Mouse (Mus musculus): ENCODE results near the gene Fam69a.
"Not testable (repeated sequence)": the region's sequence is repeated elsewhere in the genome, so short reads cannot be mapped to it uniquely, and the experiment has no call there.

The Fam69a gene

GRCm38 (mm10) chr5:107942941-107943340 lies 43.9 kb downstream of the Fam69a start:
- no peak for DNase-seq

DNA sequence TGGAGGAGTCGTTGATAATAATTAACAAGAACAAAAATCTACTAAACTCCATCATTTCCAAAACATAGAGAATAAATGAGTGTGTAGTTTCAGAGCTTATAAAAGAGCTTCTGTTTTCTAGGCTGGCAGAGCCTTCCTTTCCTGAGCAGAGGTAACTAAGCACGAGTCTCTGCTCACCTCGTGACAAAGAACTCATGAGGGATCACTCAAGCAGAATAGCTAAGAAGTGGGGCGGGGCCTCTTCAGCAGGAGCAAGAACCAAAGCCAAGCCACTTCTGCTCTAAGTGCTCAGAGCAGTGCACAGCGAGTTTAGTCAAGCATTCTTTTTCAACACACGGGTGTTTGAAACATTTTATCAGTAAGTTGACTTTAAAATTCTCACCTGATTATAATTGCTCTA lies 45.7 kb downstream of the Fam69a start:
- peak; percentile 86 to 88 for DNase-seq

GRCm38 (mm10) chr5:107939701-107940100 lies 47.2 kb downstream of the Fam69a start:
- peak; percentile 24 to 53 for DNase-seq

DNA sequence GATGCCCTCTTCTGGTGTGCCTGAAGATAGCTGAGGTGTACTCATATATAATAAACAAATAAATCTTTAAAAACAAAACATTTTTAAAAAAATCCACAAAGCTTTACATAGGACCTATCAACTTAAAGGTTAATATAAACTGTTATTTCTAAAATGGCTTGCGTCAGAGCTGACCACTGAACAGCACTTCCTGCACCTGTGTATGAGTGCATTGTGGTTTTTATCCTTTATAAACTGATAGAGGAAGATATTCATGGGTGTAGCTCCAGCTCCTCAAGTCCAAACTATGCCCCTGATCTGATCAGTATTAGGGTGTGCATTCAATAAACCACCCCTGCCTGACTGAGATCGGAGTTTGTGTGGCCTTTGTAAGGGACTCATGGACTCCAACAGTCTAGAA lies 48.0 kb downstream of the Fam69a start:
- DNase-seq, result no peak

- not testable (repeated sequence) for DNase-seq
These were observed 48.4 kb downstream of the Fam69a start for GRCm38 (mm10) chr5:107938483-107938882.

DNA sequence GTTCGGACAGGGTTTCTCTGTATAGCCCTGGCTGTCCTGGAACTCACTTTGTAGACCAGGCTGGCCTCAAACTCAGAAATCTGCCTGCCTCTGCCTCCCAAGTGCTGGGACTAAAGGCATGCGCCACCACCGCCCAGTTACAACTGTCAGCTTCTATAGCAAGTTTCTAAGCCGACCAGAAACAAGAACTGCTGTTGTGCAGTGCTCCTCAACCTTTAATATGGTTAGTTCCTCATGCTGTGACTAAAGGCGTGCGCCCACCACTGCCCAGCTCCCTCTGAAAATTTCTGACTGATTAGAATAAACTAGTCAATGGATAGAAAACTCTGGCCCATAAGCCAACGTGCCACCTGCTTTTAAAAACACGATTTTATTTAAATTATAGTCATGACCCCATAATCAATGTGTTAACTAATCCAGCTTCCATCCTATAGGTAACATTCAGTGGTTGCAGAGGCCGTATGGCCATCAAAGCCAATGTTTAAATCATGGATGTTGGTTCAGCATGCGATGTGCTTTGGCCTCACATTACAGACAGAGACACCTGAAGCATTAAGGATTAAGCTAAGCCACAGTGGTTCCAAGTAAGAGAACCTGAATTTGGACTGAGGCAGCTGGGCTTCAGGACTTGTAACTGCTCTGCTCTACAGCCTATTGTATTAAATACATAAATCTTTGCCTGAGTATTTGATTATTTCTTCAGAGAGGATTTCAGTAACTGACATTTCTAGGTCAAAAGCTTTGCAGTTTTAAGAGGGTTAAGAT lies 50.1 kb downstream of the Fam69a start:
- DNase-seq, result no peak

DNA sequence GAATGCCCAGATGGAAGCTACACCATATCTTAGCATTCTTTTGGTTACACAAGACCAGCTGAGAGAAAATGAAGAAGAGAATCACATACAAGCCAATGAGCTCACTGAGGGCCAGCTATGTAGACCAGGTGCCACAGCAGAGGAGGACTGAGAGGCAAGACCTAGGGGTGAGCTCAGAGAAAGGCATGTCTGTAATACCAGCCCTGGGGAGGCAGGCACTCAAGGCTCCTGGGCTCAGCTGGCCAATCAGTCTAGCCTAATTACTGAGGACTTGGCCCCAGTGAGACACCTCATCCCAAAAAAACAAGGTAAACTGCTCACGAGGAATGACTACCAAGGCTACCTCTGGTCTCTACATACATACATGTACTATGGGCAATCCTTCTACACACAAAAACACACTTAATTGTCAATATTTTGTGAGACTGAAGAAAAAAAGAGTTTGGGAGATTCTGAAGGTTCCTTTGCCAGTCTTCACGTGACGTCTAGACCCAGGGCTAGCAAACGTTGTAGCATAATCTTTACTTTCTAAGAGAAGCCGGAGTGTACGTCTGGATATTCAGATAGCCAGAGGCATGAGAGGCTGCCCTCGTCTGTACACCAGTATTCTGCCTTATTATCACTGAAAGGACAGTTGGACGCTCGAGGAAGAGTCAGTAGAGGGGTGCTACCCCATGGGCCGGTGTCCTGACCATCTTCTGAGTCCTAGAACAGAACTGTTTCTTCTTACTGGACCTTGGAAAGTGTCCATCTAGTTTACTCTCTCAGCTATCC lies 51.9 kb downstream of the Fam69a start:
- DNase-seq, result no peak

DNA sequence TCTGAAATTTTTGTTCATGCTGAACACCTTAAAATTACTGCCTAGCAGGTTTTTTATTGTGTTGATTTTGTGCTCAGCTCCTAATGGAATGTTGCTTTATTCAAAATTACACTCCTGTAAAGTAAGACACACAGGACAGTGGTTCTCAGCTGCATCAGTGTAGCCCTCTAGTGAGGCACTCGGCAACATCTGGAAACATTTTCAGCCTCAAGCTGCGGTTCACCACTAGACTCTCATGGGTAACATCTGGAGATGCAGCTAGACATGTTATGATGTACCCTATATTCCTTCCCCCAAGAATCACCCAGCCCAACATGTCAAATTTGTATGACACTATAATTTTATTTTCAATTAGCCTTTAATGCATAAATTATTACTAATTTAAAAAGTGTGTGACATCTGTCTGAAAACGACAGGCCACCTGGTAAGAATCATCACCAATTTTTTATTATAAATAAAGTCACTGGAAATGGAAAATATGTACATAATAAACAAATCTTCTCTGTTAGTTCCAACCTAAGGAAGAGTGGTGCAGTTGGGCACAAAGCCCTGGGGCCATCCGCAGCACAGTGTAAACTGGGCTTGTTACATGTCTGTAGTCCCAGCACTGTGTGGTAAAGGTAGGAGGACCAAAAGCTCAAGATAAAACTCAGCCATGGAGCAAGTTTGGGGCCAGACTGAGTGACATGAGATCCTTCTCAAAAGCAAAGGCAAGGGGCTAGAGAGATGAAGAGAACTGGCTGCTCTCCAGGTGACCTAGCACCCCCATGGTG lies 53.5 kb downstream of the Fam69a start:
- no peak for DNase-seq

DNA sequence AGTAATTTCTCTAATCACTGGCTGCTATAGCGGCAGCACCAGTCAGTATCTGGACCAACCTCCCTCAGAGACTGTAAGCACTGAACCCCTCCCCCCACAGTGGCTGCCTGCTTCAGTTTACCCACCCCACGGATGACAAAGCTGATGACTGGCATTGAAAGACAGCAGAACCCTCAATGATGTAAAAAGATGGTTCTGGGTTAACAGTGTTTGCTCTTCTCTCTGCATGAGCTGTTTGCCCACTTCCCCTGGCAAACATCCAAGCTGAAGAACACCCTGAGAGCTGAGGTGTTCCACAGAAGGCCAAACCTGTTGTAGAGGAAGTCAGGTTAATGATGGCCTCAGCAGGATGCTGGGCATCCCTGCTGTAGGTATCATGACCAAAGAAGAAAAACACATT lies 54.3 kb downstream of the Fam69a start:
- peak; percentile 35 to 38 for DNase-seq

- DNase-seq, result no peak
These were observed 60.2 kb downstream of the Fam69a start for GRCm38 (mm10) chr5:107926550-107927249.

- no peak for DNase-seq
These were observed 62.3 kb downstream of the Fam69a start for GRCm38 (mm10) chr5:107924564-107924963.

DNA sequence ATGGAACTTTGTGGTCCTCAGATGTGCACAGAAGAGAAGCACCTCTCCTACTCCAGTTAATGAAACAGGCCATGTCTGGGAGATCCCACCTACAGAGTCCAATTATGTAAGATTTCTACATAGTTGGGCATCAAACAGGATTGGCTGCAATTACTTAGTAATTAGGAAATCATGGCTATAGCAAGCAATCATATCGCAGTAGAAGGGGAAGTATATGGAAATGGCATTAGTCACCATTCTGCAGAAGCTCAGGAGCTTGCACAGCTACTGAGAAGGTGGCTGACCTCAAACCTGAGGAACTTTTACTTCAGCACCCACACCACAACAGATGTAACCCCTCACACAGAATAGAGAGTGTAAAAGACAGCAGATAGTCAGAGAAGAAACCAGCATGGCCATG lies 64.0 kb downstream of the Fam69a start:
- DNase-seq, result no peak

DNA sequence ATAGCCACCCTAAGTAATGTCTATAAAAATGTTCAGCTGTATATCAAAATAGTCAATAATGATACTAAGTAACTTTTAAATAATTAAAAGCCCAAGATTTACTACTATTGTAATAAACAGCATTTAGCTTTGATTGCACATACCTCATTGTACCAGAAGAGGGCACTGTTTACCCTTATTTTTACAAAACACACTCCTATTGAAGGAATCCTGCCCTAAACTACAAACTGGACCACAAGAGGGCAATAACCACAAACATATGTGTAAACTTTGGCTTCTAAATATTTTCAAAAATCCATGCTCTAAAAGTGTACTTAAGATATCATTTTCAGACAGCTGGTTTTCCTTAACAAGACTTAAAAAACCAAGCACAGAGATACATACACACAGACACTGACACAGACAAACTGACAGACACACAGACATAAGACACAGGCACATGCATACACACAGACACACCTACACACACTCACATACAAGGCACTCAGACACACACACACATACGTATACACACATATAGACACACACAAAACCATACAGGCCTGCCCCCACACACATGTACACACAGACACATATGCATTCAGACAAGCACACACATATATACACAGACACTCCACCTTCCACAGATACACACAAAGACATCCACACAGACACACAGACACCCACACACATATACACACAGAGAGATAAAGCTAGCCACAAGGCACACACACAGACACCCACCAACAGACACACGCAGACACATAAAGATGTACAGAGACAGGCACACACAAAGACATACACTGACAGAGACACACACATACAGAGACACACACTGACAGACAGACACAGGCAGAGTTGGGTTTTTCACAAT lies 65.3 kb downstream of the Fam69a start:
- DNase-seq, result peak in 1 of 2 experiments; percentile 62

DNA sequence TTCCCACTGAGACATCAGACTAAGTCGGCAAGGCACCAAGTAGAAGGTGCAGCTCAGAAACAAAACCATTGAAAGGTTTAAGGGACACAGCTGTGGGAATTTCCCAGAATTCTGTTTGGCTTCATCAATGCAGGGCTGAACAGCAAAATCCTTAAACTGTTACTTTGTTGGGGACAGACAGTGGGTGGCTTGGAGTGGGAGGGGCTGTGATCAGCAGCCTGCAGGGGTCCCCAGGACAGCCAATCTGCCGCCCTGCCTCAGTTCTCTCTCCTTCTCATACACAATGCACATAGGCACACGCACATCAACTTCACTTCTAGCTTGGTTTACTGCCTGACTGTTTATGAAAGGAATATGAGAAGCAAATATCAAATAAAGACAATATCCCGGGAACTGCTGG lies 71.6 kb downstream of the Fam69a start:
- DNase-seq, result no peak

DNA sequence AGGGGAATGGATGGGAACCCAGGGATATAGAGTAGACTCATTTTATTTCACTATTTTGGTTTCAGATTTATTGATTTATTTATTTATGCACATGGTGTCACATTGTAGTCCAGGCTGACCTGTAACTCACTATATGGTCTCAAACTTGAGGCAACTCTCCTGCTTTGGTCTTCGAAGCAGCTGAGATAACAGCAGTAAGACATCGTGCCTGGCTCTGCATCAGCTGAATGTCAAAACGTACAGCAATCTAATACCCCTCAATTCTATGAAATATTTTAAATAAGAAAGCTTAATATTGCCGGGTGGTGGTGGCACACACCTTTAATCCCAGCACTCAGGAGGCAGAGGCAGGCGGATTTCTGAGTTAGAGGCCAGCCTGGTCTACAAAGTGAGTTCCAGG lies 75.9 kb downstream of the Fam69a start:
- DNase-seq, result no peak

DNA sequence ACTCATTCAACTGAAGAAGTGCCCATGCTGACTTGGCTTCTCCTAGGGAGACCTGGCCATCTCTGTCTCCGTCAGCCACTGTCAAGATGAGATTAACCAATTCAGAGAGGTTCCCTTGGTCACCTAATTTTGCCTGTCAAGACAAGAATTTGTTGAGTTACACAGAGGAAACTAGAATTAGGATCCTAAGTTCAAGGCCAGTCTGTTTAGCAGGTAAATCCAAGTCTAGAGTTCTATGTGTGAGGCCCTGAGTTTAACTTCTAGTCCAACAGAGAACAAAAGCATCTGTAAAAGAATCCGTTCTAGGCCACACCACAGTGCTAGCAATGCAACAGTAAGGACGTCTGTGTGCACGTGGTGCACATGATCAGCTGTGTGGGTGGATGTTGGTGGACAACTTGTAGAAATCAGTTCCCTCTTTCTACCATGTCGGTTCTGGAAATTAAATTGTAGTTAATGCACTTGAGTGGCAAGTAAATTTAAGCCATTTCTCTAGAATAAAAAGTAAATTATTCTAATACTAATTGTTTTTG lies 76.7 kb downstream of the Fam69a start:
- peak in 1 of 2 experiments; percentile 18 for DNase-seq

- no peak for DNase-seq
These were observed 77.2 kb downstream of the Fam69a start for GRCm38 (mm10) chr5:107909668-107910067.

GRCm38 (mm10) chr5:107908514-107909110 lies 78.3 kb downstream of the Fam69a start:
- DNase-seq, result no peak

GRCm38 (mm10) chr5:107904325-107904724 lies 82.6 kb downstream of the Fam69a start:
- no peak for DNase-seq

GRCm38 (mm10) chr5:107901014-107901615 lies 85.8 kb downstream of the Fam69a start:
- no peak for DNase-seq
